Mouse (Mus musculus): ENCODE data around the gene Col19a1.
A peak's percentile ranks its signal among the peaks of the same experiment; 100 is the strongest.

Gene Col19a1

GRCm38 (mm10) chr1:24303077-24303476 lies 284.2 kb downstream of the Col19a1 start:
- DNase-seq, result no peak

GRCm38 (mm10) chr1:24302674-24303073 lies 284.6 kb downstream of the Col19a1 start:
- DNase-seq, result peak in 1 of 2 experiments; percentile 8

- DNase-seq, result no peak
These were observed 286.6 kb downstream of the Col19a1 start for GRCm38 (mm10) chr1:24300700-24301099.

GRCm38 (mm10) chr1:24294979-24295942 lies 292.0 kb downstream of the Col19a1 start:
- DNase-seq, result no peak

GRCm38 (mm10) chr1:24292515-24292914 lies 294.8 kb downstream of the Col19a1 start:
- DNase-seq, result no peak

GRCm38 (mm10) chr1:24286360-24286759 lies 300.9 kb downstream of the Col19a1 start:
- no peak for DNase-seq

GRCm38 (mm10) chr1:24267022-24267421 lies 320.2 kb downstream of the Col19a1 start:
- no peak for DNase-seq

GRCm38 (mm10) chr1:24261181-24261580 lies 326.1 kb downstream of the Col19a1 start:
- no peak for DNase-seq

GRCm38 (mm10) chr1:24259419-24259818 lies 327.9 kb downstream of the Col19a1 start:
- no peak for DNase-seq

- DNase-seq, result no peak
These were observed 329.3 kb downstream of the Col19a1 start for GRCm38 (mm10) chr1:24257961-24258360.

GRCm38 (mm10) chr1:24249105-24249664 lies 338.1 kb downstream of the Col19a1 start:
- peak in 1 of 2 experiments; percentile 3 for DNase-seq

- no peak for DNase-seq
These were observed 338.8 kb downstream of the Col19a1 start for GRCm38 (mm10) chr1:24248294-24249104.

- no peak for DNase-seq
These were observed 341.4 kb downstream of the Col19a1 start for GRCm38 (mm10) chr1:24245700-24246375.

- no peak for DNase-seq
These were observed 342.3 kb downstream of the Col19a1 start for GRCm38 (mm10) chr1:24244931-24245330.

- DNase-seq, result no peak
These were observed 347.1 kb downstream of the Col19a1 start for GRCm38 (mm10) chr1:24240039-24240691.

- no peak for DNase-seq
These were observed 350.9 kb downstream of the Col19a1 start for GRCm38 (mm10) chr1:24236330-24236729.

GRCm38 (mm10) chr1:24231504-24232270 lies 355.6 kb downstream of the Col19a1 start:
- no peak for DNase-seq

GRCm38 (mm10) chr1:24230428-24230827 lies 356.8 kb downstream of the Col19a1 start:
- DNase-seq, result no peak

GRCm38 (mm10) chr1:24229552-24229951 lies 357.7 kb downstream of the Col19a1 start:
- no peak for DNase-seq

GRCm38 (mm10) chr1:24226941-24227711 lies 360.1 kb downstream of the Col19a1 start:
- no peak for DNase-seq
